Mouse (Mus musculus) lung, postnatal 10 days (tissue): ENCODE results near the gene Gak.

Experiments
- DNase-seq: peaks from one replicate; pipeline ENCODE4 v3.0.0; 2021

Gene Gak

DNA sequence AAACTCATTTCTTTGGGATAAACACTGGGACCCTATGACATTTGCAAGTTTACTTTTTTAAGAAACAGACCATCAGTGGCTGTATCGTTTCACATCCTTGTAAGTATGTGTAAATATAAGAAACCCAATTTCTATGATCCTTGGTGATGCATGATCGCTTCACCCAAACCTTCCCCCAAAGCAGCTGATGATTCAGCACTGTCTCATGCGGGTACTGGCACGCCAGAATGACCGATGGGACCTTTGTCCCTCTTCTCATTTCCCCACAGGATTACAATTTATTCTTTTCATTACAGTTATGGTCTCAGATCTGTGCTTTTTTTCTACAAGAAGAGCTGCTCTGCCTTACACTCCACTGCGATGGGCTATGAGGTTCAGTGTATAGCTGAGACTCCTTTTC lies 56.5 kb downstream of the Gak start:
- DNase-seq, result no peak

DNA sequence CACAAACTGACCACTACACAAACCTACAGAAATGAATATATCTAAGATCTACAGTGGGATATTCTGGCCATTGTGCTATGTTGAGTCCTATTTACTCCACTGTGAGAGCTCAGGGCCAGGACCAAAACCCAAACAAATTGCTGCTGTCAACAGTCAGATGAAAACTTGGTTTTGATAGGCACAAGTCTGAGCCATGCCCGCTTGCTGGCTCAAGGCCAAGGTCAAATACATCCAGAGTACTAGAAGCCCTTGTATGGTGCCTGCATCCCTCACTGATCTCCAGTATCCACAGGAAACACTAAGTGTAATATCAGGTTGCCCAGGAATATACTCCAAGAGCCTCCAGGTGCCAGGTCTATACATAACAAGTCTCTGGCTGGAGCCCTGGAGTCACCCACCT lies 58.6 kb downstream of the Gak start:
- no peak for DNase-seq

- peak; percentile 37 for DNase-seq
Observed at GRCm38 (mm10) chr5:108567104-108567503, 62.5 kb downstream of the Gak start.

DNA sequence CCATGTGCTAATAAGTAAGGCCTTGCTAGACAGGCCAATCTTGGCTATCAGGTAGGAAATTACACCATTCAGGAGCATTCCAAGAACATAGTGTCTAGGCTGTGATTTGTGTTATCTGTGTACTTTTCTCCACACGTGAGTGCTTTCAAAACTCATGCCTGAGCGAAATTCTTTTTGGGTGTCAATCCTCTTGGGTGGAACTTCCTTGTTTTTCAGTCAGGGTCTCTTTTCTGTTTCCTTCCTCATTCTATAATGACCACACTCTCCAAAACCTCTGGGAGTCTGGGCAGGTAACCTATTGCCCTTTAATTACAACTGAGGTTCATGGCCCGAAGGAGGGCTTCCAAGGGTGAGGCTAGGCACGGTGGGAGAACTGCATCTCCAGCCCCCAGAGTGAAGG lies 63.0 kb downstream of the Gak start:
- no peak for DNase-seq

- no peak for DNase-seq
Observed at GRCm38 (mm10) chr5:108565381-108565780, 64.2 kb downstream of the Gak start.

- DNase-seq, result no peak
Observed at GRCm38 (mm10) chr5:108564346-108564745, 65.2 kb downstream of the Gak start.

DNA sequence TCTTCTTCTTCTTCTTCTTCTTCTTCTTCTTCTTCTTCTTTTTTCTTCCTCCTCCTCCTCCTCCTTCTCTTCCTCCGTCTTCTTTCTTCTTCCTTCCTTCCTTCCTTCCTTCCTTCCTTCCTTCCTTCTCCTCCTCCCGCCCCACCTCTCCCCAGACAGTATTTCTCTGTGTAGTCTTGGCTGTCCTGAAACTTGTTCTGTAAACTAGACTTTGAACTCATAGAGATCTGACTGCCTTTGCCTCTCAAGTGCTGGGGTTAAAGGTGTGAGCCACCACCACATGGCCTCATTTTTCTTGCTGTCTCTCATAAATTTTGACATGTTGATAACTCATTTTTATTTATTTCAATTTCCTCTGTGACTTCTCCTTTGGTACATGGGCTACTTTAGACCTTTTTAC lies 67.1 kb downstream of the Gak start:
- DNase-seq, result no peak

DNA sequence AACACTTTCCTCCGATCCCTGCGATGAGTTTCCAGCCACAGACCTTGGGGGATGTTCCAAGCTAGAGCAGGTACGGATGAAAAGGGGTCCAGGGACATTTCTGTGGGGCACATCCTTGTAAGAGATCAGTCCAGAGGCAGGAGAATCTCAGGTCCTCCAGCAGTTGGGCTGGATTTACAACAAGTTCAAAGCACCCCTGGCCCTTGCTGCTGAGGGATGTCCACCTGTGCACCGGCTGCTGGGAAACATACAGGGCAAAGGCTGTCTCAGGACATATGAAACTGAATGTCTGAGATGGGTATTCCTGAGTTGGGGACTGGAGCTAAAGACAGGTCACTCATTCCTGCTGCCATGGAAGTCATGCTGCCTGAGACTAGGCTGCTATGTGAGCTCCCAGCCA lies 72.6 kb downstream of the Gak start:
- DNase-seq, result no peak

DNA sequence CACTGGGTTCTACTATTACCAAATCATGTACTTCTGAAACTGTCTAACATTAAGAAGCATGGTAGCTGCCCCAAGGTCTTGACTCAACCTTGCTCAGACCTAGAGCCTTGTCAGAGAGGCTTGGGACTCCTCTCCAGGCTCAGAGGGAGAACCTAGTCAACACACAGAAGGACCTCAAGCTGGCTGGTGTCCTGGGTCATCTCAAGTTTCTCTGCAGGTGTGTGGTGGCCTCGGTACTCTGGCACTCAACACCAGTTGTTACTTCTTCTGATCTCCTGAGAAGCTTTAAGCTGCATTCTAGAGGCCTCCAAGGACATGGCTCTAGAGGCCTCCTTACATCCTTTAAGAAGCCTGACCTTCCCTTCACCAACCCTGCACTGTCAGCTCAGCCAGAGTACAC lies 75.5 kb downstream of the Gak start:
- DNase-seq, result no peak

DNA sequence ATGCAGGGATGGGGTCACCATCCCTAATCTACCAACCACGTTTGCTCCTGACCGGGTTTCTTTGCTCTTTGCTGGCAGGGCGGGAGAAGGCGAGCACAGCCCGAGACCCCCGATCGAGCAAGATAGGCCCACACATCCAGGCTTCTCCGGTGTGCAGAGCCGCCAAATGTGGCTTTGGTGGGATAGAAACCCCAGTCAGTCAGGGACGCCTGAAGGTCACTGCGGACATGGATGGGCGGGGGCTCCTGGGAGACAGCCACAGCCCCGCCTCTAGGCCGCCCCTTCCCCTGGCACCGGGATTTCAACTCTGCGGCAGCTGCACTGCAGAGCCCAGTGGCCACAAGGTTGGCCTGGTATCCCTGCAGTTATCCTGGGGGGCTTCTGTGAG lies 79.4 kb downstream of the Gak start:
- no peak for DNase-seq

DNA sequence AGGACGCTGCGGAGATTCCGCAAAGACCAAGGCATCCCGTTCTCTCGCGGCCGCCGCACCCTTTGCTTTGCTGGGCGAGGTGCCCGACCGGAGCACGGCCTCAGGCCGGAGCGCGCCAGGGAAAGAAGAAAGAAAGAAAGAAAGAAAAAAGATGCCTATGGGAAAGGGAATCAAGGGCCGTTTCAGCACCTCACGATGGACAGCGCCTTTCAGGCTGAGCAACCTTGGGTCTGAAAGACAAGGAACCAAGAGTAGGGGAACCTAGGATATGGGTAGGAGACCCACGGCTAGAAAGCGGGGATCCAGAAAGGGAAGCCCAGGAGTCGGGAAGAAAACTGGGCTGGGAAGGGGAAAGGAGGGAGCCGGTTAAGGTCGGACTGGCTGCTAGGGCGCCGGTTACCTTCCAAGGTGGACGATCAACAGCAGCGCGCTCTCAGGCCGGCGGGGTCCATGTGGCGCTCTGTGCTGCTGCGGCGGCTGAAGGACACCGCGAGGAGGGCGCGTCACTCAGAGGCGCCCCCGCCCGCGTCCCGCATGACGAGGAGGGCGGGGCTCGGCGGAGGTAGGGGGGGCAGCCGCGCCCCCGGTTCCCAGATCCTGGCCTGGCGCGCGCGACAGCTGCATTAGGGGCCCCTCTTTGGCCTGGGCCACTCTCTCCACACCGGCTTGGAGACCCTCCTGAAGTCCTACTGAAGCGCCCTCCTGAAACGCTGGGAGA lies 79.9 kb downstream of the Gak start, which contains the start of gene Cplx1:
Gene Cplx1, minus strand, starts transcription at position 536 of the 718 bp plus-strand sequence.
- peak; percentile 70 for DNase-seq

GRCm38 (mm10) chr5:108549137-108549488 lies 80.4 kb downstream of the Gak start:
- DNase-seq, result no peak

GRCm38 (mm10) chr5:108547636-108548035 lies 81.9 kb downstream of the Gak start:
- DNase-seq, result no peak

GRCm38 (mm10) chr5:108543516-108544291 lies 85.9 kb downstream of the Gak start:
- no peak for DNase-seq

DNA sequence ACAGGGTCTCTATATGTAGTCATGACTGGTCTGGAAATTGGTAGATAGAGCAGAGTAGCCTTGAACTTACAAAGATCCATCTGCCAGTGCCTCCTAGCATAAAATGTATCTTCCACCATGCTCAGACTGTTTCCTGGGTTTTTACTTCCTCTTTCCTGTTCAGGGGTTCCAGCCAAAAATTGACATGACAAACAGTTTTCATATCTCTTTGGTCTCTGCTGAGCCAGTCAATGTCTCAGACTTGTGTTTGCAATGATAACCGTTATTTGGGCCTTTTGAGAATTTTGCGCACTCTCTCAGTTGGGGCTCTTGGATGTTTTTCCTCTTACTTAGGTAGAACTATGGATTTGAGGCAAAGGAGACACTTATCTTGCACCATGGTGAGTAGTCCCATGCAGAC lies 95.4 kb downstream of the Gak start:
- no peak for DNase-seq

- DNase-seq, result no peak
Observed at GRCm38 (mm10) chr5:108522597-108522996, 107.0 kb downstream of the Gak start.

DNA sequence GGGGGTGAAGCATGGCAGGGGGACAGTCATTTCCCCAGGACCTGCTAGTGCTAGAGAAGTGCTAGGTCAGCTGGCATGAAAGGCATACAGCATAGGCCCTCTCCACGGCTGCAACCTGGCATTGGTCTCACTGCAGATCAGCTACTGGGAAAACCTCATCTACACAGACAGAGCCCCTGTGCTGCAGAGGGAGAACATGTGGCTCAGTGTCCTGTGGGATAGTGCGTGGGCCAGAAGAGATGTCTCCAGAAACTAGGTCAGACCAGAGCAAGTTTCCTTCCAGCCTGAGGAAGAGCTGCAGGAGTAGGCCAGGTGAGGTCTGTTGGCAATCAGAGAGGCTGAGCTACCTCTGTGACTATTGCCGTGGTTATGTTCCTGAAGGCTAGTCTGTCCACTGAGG lies 107.7 kb downstream of the Gak start:
- DNase-seq, result no peak

DNA sequence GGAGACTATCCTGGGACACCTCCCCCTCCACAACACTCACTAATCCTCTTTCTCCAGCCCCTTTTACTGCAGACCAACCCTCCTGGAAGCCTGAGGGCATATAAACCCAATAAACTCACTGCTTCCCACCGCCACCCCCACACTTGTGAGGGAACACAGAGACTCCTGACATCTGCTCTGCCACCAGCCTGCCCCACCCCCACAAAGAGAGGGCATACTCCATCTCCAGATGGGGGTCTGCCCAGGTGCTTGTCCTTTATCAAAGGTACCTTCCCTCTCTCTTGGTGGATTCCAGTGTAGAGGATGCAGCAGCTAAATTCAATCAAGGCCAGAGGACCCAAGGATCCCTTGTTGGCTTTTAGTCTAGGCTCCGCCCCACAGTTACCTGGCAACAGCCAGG lies 108.5 kb downstream of the Gak start:
- DNase-seq, result no peak

- no peak for DNase-seq
Observed at GRCm38 (mm10) chr5:108520153-108520552, 109.4 kb downstream of the Gak start.
